Mouse (Mus musculus) brown adipose tissue, adult 24 weeks (tissue): Measurements from ENCODE around the gene Tmem119. TPM values are rescaled to one million over a fixed set of nuclear protein-coding genes. Genes with fewer than 3 reads are reported as not detected.
A peak's percentile ranks its signal among the peaks of the same experiment; 100 is the strongest.

Experiments used
- H3K27ac ChIP-seq: fragments of 200-500 bp; replicated peaks from 2 replicates; pipeline ENCODE4 v1.5.1; 2012; ENCODE audit warnings: low read depth, mild to moderate bottlenecking, low read length
- H3K4me1 ChIP-seq: fragments of 200-500 bp; 2 replicates; pipeline ENCODE4 v1.6.1; 2012; ENCODE audit warnings: low read length, mixed read lengths; ENCODE audit not compliant: control insufficient read depth, insufficient read depth, insufficient read length
- H3K4me3 ChIP-seq: fragments of 200-500 bp; 2 replicates; pipeline ENCODE4 v1.5.1; 2012; ENCODE audit warnings: low read depth, mild to moderate bottlenecking, low read length, moderate library complexity; ENCODE audit not compliant: insufficient read depth
- polyA plus RNA-seq: library from polyadenylated mRNA; stranded (reverse); fragments of >200 nt; gene quantifications from 2 replicates; pipeline ENCODE4 v1.2.4, GENCODE M21; 2012; ENCODE audit not compliant: missing spikeins, insufficient read depth, insufficient read length

The Tmem119 gene
- 0.83 and 1.5 TPM in 2 replicates for polyA plus RNA-seq

DNA sequence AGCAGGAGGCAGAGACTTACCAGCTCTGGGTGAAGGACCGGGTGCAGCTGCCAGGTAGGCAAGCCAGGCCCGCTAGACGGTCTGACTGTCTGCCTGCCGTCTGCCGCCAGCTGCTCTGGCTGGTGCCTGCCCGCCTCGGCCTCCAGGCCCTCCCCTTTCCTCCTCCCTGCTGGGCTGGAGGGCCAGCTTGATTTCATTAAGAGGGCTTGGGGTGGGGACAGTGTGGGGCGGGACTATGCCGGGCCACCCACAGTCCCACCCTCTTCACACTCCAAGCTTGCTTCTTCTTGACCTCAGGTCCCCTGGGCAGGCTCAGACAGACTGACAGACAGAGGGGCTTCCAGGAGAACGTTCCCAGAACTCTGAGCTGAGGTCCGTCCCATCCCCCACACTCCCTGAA lies at the start of gene Tmem119:
TSS of gene Tmem119 (minus strand) at position 237 of the 400 bp plus-strand sequence.
- Histone ChIP-seq H3K27ac (no peak within 1 kb of the TSS), H3K4me1 (no peaks in the 10 kb centered on the region), H3K4me3 (peak within 1 kb of the TSS; percentile 34)

DNA sequence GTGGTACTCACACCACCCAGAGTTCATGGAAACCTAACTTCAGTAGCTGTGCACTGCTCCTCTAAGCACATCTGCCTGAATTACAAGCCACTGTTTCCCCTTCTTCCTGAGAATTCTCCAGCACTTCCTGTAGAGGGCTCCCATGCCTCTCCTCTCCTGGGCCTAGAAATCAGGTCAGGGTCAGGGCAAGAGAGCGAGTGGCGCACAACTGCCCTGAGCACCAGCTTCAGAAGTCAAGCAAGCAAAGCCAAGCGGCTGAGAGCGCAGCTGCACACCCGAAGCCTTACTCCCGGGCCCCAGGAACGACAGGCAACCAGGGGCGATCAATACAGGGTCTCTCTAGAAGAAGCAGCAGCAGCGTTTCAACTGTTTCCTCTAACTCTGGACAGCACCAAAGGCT lies 47.3 kb upstream of the Tmem119 start:
- no peaks in the 10 kb centered on the region for H3K4me1 ChIP-seq
- no peak overlapping the region for H3K4me3 ChIP-seq
- no peak overlapping the region for H3K27ac ChIP-seq

DNA sequence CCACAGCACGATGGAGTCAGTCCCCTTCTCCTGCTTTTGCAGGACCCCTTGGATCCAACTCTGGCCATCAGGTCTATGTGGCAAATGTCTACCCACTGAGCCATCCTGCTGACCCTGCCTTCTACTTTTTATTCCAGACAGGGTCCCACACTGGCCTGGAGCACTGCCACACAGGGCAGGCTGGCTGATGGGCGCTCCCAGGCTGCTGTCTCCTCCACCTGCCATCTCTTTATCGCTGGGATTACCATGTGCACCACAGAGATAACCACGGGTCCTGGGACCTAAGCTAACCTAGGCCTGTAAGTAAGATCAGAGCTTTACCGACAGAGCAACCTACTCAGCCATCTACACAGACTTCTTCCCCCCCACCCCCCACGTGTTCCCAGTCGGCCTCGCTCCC lies 46.3 kb upstream of the Tmem119 start:
- no peaks in the 10 kb centered on the region for H3K4me1 ChIP-seq
- no peak overlapping the region for H3K4me3 ChIP-seq
- no peak overlapping the region for H3K27ac ChIP-seq

DNA sequence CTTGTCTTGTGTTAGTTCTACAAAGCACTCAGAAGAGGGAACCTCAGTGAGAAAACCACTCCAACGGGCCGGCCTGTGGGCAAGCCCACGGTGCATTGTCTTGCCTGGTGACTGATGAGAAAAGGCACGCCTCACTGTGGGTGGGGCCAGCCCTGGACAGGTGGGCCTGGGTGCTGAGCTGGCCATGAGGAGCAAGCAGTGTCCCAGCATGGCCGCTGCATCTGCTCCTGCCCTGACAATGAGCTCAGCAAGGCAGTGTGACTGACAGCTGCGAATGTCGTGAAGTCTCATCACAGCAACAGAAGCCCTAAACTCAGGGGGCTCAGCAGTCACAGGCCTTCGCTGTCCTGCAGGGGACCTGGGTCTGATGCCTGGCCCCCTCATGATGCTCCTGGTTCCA lies 45.3 kb upstream of the Tmem119 start:
- no peaks in the 10 kb centered on the region for H3K4me1 ChIP-seq
- H3K27ac ChIP-seq: no peak overlapping the region
- H3K4me3 ChIP-seq: no peak overlapping the region

DNA sequence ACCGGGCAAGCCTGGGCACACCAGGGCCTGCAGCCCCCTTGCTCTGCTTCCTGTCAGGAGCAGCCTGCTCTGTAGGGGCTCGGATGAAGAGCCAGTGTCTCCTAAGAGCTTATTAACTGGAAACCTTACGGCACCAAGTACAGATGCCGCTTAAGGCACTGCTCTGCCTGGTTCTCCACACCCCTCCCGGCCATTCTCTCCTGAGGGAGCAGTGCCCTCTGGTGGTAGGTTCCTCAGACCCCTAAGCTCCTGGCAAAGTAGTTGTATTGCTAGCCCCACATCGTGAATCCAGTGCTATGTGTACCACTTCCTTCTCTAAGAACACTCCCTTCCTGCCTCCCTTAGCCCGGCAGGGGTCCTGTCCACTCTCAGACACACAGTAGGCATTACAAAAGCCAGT lies 44.4 kb upstream of the Tmem119 start:
- Histone ChIP-seq H3K4me3 (no peak overlapping the region), H3K4me1 (no peaks in the 10 kb centered on the region), H3K27ac (no peak overlapping the region)

DNA sequence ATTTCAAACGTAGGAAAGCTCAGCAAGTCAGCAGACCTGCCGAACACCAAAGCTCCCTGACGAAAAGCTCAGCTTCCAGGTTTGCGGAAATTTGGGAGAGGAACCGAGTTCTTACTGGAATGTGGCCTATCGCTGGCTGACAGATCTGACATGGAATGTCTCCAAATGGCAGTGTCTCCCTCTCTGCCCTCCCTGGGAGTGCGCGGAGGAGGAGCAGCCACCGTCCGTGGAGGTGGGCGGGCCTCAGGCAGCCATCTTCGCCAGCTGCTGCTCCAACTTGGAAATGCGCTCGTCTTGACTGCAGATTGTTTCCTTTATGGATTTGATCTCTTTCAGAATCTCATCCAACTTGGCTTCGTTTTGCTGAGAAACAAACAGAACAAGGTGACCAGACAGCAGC lies 43.8 kb upstream of the Tmem119 start:
- Histone ChIP-seq H3K4me3 (no peak overlapping the region), H3K27ac (no peak overlapping the region), H3K4me1 (no peaks in the 10 kb centered on the region)

DNA sequence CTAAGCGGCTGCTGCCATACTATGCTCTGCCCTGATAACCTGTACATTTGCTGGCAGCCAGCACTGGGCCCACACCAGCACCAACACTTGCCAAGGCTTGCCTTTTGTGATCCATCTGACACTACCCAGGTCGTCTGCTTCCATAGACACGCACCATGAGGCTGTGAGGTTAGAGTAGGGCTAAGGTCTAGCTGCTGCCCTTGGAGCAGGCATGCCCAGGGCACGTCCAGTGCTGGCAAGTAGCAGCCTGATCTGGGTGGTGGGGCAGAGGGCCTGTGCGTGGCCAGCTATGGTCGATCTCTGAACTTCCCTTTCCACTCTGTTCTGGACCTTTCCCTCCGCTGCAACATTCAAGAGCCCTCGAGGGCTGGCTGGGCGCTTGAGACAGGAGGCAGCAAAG lies 42.6 kb upstream of the Tmem119 start:
- no peak overlapping the region for H3K27ac ChIP-seq
- no peak overlapping the region for H3K4me3 ChIP-seq
- H3K4me1 ChIP-seq: no peaks in the 10 kb centered on the region

DNA sequence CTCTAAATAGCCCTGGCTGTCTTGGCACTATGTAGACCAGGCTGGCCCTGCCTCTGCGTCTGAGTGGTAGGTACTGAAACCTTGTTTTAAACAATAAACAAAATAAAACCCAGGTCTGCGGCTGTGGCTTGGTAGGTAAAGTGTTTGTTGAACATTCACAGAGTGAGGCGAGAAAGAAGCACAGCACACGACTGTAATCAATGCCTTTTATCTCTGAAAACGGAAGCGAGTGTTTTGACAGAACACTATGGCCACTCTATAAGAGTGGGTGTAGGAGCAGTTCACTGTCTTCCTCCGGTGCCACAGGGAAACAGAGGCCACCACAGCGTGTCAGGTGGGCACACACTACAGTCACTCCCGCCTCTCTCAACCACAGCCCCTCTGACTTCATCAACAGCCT lies 41.9 kb upstream of the Tmem119 start:
- H3K27ac ChIP-seq: no peak overlapping the region
- H3K4me1 ChIP-seq: no peaks in the 10 kb centered on the region
- H3K4me3 ChIP-seq: no peak overlapping the region

DNA sequence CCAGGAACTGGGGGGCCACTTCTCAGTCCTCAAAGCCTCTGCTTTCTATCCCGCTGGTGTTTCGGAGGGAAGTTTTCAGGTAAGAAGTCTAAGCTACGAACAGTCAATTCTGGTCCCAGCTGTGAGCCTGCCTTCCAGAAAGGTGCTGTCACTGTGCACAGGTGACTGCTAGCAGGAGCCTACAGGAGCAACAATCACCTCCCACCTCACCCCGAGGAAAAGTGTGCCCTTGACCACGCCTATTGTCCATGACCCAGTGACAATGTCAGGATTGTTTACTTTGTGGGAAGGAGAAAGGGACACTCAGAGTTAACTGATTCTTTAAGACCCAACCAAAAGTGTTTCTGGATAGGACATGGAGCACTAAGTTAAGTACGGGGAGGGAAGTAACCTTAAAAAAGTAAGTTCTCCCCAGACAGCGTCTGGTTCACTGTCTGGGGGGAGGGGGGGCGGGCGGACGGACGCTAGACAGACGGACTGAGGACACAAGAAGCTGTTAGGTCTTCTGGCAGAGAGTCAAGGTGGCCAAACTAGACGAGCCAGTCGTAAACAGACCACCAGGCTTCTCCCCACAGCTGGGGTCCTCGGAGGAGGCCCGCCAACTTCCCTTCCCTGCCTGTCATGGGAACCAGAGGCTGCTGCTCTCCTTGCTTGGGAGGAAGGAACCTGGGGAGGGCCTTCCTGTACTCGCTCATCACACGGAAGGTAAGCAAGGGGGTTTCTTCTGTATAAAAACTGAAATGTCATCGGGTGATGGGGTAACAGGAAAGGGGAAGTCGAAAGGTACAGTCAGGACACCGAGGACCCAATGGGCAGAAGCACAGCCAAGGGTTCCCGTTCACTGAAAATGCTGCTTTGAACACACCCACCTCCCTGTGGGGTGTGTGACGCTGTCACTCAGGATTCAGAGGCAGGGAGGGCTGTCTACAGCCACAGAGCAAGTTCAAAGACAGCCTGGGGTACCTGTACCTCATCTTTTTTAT lies 41.2 kb upstream of the Tmem119 start:
- Histone ChIP-seq H3K4me1 (no peaks in the 10 kb centered on the region), H3K4me3 (no peak overlapping the region), H3K27ac (no peak overlapping the region)

DNA sequence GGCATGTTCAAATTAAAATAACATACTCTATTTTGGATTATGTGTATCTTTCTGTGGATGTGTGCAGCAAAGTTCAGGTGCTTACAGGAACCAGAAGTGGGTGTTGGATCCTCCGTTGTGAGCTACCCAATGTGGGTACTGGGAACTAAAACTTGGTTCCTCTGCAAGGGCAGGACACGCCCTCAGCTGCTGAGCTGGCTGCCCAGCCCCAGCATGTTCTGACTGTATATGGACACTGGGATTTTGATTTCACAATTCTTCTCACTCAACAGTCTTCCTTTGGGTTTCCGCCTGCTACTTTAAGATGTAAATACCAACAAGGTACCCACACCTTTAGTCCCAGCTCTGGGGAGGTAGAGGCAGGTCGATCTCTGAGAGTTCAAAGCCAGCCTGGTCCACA lies 40.1 kb upstream of the Tmem119 start:
- H3K27ac ChIP-seq: no peak overlapping the region
- no peaks in the 10 kb centered on the region for H3K4me1 ChIP-seq
- no peak overlapping the region for H3K4me3 ChIP-seq

DNA sequence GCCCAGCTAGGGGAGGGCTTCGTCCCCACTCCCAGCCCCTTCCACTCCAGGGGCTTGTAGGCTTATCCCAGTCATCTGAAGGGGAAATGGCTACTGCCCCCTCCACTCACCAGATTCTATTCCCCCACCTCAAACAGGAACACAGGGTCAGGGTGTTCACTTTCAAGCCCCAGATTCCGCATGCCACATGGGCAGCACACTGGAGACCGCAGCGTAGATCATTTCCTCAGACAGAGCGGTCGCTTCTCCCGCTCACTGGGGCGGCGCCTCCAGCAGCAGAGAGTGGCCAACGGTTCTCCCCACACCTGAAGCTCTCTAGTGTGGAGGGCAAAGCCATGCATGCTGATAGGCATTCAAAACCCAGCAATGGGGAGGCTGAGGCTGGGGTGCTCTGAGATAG lies 36.6 kb upstream of the Tmem119 start:
- Histone ChIP-seq H3K4me3 (no peak overlapping the region), H3K4me1 (no peaks in the 10 kb centered on the region), H3K27ac (no peak overlapping the region)

DNA sequence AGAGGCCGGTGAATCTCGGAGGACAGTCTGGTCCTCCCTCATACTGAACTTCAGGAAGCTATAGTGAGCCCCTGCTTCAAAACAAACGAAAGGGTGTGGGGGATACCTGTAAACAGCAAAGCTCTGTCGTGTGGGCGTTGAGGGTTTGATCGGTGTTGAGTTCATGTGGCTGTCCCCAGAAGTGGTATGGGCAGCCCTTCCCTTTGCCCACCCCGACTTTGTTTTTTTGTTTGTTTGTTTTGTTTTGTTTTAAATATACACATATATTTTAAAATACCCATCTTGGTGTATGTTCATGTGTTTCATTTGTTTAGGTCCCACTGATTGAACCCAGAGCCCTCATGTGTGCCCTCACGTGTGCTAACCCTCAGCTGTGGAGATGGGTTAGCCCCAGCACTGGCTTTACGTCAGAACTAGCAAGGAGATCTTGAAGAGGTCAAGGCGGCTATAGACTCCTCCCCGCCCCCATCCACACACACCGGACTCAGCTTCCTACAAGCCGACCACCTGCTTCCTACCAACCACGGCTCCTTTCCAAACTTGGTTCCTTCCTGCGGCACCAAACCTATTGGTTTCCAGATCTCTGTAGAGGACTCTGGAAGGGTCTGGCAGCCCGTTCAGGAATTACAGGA lies 33.1 kb upstream of the Tmem119 start:
- Histone ChIP-seq H3K4me3 (no peak overlapping the region), H3K4me1 (no peaks in the 10 kb centered on the region), H3K27ac (no peak overlapping the region)

DNA sequence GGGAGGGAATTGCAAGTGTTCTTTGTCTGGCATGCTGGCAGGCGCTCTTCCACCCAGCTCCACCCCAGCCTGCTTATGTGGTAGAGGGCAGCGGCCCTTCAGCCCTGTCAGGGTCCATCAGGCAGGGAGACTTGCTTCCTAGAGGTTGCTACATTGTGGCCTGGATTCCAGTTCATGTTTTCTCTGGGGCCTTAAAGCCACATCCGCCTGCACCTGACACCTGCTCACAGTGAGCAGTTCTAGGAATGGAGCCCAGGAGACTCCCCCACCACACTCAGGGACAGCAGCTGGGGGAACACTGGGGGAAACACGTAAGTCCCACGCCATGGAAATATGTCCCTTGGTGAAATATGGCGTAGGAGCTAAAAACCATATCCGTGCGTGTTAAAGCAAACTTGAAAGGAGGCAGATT lies 32.2 kb upstream of the Tmem119 start, which contains the start of gene Selplg:
TSS of gene Selplg (minus strand) at position 155 of the 412 bp plus-strand sequence.
- no peak within 1 kb of the TSS for H3K27ac ChIP-seq
- no peaks in the 10 kb centered on the region for H3K4me1 ChIP-seq
- no peak within 1 kb of the TSS for H3K4me3 ChIP-seq

DNA sequence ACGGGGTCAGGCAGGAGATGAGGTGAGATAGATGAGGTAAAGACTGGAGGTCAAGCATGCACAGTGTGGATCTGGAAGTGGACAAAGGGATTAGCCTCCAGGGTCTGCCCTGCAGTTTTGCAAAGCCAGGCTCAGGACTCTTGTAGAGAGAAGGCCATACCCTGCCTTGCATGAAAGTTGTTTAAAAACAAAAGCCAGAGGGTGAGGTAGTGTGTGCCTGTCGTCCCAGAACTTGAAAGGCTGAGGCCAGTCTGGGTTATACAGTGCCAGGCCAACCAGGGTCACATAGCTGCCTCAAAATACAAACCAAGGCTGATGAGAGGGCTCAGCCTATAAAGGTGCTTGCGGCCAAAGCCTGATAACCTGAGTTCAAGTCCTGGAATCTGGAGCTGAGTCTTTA lies 31.4 kb upstream of the Tmem119 start:
- H3K27ac ChIP-seq: no peak overlapping the region
- no peak overlapping the region for H3K4me3 ChIP-seq
- H3K4me1 ChIP-seq: no peaks in the 10 kb centered on the region

DNA sequence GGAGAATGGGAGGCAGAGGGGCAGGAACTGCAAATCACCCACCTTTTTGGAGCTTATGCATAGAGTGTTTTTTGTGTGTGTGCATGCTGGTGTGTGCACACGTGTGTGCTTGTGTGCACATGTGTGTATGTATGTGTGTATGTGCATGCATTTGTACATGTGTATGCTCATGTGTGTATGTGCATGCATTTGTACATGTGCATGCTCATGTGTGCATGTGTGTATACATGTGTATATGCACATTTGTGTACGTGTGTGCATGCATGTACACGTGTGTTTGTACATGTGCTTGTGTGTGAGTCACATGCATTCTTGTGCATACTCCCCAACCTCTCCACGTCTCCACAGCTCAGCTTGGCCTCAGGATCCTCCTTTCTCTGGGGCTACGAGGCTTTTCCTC lies 30.5 kb upstream of the Tmem119 start:
- Histone ChIP-seq H3K4me1 (no peaks in the 10 kb centered on the region), H3K27ac (no peak overlapping the region), H3K4me3 (no peak overlapping the region)

DNA sequence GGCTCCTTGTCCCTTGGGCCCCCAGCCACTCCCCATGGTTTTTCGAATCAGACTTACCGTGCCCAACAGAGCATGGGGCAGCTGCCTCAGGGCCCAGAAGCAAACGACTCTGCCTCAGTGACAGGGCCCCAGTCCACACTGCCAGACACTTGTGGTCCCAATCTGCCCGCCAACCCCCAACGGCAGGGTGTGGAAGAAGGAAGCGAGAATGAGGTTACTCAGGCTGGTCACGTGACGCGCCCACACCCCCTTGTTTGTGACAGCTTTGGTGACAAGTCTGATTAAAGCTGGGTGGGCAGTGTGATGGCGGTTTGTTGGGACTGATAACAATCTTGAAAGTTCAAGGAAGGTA lies 30.0 kb upstream of the Tmem119 start:
- Histone ChIP-seq H3K27ac (peak overlapping the region; percentile 52; the same call in 1 of the 2 replicates), H3K4me1 (no peaks in the 10 kb centered on the region), H3K4me3 (peak overlapping the region; percentile 52)
